Mouse (Mus musculus): ENCODE data around the gene Ppp1r13b. TPM values are rescaled to one million over a fixed set of nuclear protein-coding genes. Genes with fewer than 3 reads are reported as not detected.

The Ppp1r13b gene
- polyA plus RNA-seq, 1 experiment from 2014 or later = 22.9 TPM

- H3K27ac ChIP-seq = peak overlapping the region; percentile 97
- WGBS = 22% methylated on average over 24 of the region's 24 CpGs
- H3K4me1 ChIP-seq = peaks cover 45% of the 10 kb centered on the region
- H3K4me3 ChIP-seq (replicated peaks) = no peak overlapping the region
- ATAC-seq (ENCODE audit: insufficient read depth, low FRiP score, low read depth) = peak; percentile 88
- H3K27me3 ChIP-seq (replicated peaks) = no peaks in the 10 kb centered on the region
- H3K36me3 ChIP-seq = no peaks in the 10 kb centered on the region
- H3K9ac ChIP-seq = no peak overlapping the region
- H3K9me3 ChIP-seq = no peaks in the 10 kb centered on the region
- H3K4me2 ChIP-seq = peak overlapping the region; percentile 42
These were observed 29.0 kb upstream of the Ppp1r13b start for GRCm38 (mm10) chr12:111936706-111937550.

DNA sequence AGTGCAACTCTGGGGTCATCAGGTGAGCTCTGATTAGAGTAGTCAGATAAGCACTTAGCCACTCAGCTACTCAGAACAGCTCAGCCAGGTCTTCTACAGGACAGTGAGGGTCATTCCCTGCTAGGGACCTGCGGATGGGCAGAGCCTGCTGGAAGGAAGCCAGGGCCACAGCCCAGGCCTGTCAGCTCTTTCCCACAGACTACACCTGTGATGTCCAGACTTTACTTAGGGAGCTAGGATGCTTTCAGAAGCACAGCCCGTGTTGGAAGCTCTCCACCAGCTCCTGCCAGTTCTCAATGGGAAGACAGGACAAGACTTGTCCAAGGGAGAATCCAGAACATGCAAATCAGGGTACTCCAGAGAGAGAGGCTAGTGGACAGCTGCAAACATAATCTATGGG is 26.1 kb upstream of the Ppp1r13b start:
- ATAC-seq (ENCODE audit: insufficient read depth, low FRiP score, low read depth) = no peak
- Histone ChIP-seq H3K27me3 (replicated peaks) (no peaks in the 10 kb centered on the region), H3K4me1 (peaks cover 42% of the 10 kb centered on the region), H3K4me2 (peak overlapping the region; percentile 12; the same call in 1 of the 2 replicates), H3K27ac (peak overlapping the region; percentile 46; the same call in 1 of the 2 replicates), H3K4me3 (replicated peaks) (no peak overlapping the region), H3K36me3 (no peaks in the 10 kb centered on the region), H3K9ac (no peak overlapping the region), H3K9me3 (no peaks in the 10 kb centered on the region)
- 33% methylated on average over 2 of the region's 2 CpGs for WGBS

DNA sequence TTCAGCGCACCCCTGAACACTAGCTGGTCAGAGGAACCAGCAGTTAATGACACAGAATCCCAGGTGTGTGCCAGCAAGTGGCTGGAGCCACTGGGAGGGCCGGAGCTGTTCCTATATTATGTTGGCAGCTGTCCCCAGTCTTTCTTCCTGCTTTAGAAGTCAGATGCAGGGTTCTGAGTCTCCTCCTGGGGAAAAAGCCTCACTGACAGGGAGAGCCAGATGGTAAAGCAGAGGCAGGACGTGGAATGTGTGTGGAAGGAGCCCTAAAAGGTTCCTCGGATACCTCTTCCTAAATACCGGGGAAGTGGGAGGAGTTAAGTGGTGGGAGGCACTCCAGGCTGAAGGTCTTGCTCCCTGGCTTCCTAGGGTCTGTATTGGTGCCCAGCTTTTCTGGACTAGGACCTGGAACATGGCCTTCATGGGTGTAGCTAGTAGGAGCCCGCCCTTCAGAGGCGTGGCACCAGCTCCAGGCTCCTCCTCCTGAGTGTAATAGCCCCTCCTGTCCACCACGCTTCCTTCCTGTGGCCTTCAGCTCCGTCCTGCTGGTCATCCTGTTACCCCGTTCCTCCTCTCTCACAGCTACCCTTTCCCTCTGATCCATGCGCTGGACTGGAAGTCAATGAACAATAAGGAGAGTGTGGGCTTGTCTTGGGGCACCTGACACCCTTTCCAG is 25.3 kb upstream of the Ppp1r13b start:
- 46% methylated on average over 11 of the region's 11 CpGs for WGBS
- ATAC-seq (ENCODE audit: insufficient read depth, low FRiP score, low read depth) = peak; percentile 52

GRCm38 (mm10) chr12:111932513-111932912 is 24.6 kb upstream of the Ppp1r13b start:
- Histone ChIP-seq H3K9me3 (no peaks in the 10 kb centered on the region), H3K36me3 (no peaks in the 10 kb centered on the region), H3K27me3 (replicated peaks) (no peaks in the 10 kb centered on the region), H3K9ac (no peak overlapping the region), H3K4me3 (replicated peaks) (no peak overlapping the region), H3K4me1 (peaks cover 29% of the 10 kb centered on the region), H3K27ac (peak overlapping the region; percentile 46), H3K4me2 (no peak overlapping the region)
- WGBS = 63% methylated on average over 3 of the region's 3 CpGs
- no peak for ATAC-seq (ENCODE audit: insufficient read depth, low FRiP score, low read depth)

More for the DNA sequence above, 25.3 kb upstream of the Ppp1r13b start:
- H3K27ac ChIP-seq = peak overlapping the region; percentile 46
- peak overlapping the region; percentile 12; the same call in 1 of the 2 replicates for H3K4me2 ChIP-seq
- no peaks in the 10 kb centered on the region for H3K36me3 ChIP-seq
- H3K9ac ChIP-seq = no peak overlapping the region
- H3K27me3 ChIP-seq (replicated peaks) = no peaks in the 10 kb centered on the region
- H3K4me3 ChIP-seq (replicated peaks) = no peak overlapping the region
- H3K4me1 ChIP-seq = peaks cover 34% of the 10 kb centered on the region
- H3K9me3 ChIP-seq = no peaks in the 10 kb centered on the region

DNA sequence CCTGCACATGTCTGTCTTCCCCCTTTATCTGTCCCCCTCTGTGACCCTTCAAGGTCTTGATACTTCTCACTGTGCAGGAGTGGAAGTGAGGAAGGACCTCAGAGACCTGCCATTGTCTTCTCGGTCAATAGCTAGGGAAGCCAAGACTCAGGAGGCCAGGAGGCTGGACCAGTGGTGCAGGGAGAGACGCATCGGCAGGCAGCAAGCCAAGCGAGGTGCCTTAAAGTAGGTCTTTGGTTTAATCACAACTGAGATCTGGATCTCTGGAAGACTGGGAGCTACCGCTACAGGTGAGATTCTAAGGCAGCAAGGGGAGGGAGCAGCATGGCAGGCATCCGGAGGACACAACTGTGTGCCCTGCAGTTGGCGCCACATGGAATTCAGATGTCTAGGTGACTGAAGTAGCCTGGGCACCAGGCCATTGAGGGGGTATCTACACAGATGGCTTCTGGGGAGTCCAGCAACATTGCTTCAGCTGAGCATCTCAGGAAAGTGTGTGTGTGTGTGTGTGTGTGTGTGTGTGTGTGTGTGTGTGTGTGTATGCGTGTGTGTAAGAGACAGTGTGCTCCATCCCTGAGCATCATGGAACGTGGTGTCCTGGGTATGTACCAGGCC is 23.6 kb upstream of the Ppp1r13b start:
- Histone ChIP-seq H3K4me3 (replicated peaks) (no peak overlapping the region), H3K36me3 (no peaks in the 10 kb centered on the region), H3K4me1 (peaks cover 19% of the 10 kb centered on the region), H3K9me3 (no peaks in the 10 kb centered on the region), H3K27me3 (replicated peaks) (no peaks in the 10 kb centered on the region), H3K27ac (no peak overlapping the region), H3K4me2 (no peak overlapping the region), H3K9ac (no peak overlapping the region)
- no peak for ATAC-seq (ENCODE audit: insufficient read depth, low FRiP score, low read depth)
- 87% methylated on average over 9 of the region's 9 CpGs for WGBS

GRCm38 (mm10) chr12:111928411-111928966 is 20.6 kb upstream of the Ppp1r13b start:
- no peaks in the 10 kb centered on the region for H3K27me3 ChIP-seq (replicated peaks)
- H3K27ac ChIP-seq = no peak overlapping the region
- no peak for ATAC-seq (ENCODE audit: insufficient read depth, low FRiP score, low read depth)
- no peak overlapping the region for H3K4me3 ChIP-seq (replicated peaks)
- H3K36me3 ChIP-seq = no peaks in the 10 kb centered on the region
- no peak overlapping the region for H3K9ac ChIP-seq
- no peak overlapping the region for H3K4me2 ChIP-seq
- WGBS = 76% methylated on average over 18 of the region's 18 CpGs
- H3K9me3 ChIP-seq = no peaks in the 10 kb centered on the region
- H3K4me1 ChIP-seq = peaks cover 12% of the 10 kb centered on the region

DNA sequence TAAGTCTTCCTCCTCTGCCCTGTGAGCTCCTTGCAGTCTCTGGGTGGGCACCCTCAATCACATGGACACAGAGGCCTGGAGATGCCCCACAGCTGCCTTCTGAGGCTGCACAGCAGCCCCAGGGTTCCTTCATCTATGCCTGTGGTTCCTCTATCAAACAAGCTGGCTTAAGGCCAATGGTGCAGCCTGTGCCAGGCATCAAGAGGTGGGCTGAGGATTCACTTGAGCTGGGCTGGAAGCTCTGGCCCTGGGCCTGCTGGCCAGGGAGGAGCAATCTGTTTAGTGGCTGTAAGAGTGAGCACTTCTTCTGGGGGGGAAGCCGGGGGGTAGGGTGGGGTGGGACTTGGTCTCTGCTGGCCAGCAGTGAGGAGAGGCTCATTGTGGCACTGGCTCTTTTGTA is 19.4 kb upstream of the Ppp1r13b start:
- Histone ChIP-seq H3K27me3 (replicated peaks) (no peaks in the 10 kb centered on the region), H3K9me3 (no peaks in the 10 kb centered on the region), H3K36me3 (no peaks in the 10 kb centered on the region), H3K9ac (no peak overlapping the region), H3K27ac (peak overlapping the region; percentile 0; the same call in 1 of the 2 replicates), H3K4me3 (replicated peaks) (no peak overlapping the region), H3K4me1 (peaks cover 2% of the 10 kb centered on the region), H3K4me2 (no peak overlapping the region)
- ATAC-seq (ENCODE audit: insufficient read depth, low FRiP score, low read depth) = peak; percentile 24; the same call in 1 of the 2 replicates
- 44% methylated on average over 1 of the region's 1 CpGs for WGBS

DNA sequence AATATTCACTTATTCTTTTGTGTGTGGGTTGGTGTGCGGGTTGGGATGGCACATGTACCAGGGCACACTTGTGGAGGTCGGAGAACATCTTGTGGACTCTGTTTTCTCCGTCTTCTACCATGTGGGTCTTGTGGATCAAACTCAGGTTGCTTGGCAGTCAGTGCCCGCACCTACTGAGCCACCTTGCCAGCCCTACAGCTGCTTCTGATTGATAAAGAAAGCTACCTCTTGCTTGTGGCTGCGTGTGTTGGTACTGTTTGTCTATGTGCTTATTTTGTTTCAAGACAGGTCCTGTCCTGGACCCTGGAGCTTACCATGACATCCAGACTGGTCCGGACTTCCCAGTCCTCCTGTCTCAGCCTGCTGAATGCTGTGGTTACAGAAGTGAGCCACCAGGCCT is 15.2 kb upstream of the Ppp1r13b start:
- no peak overlapping the region for H3K4me2 ChIP-seq
- 87% methylated on average over 6 of the region's 6 CpGs for whole genome bisulfite sequencing
- no peak for ATAC-seq (ENCODE audit: insufficient read depth, low FRiP score, low read depth)
- H3K27ac ChIP-seq = no peak overlapping the region
- no peaks in the 10 kb centered on the region for H3K9me3 ChIP-seq
- no peak overlapping the region for H3K4me3 ChIP-seq (replicated peaks)
- no peak overlapping the region for H3K9ac ChIP-seq
- 0 out of 2 replicates have a peak, but pooled peaks cover 5% of the 10 kb centered on the region for H3K4me1 ChIP-seq
- H3K27me3 ChIP-seq (replicated peaks) = no peaks in the 10 kb centered on the region
- H3K36me3 ChIP-seq = no peaks in the 10 kb centered on the region

DNA sequence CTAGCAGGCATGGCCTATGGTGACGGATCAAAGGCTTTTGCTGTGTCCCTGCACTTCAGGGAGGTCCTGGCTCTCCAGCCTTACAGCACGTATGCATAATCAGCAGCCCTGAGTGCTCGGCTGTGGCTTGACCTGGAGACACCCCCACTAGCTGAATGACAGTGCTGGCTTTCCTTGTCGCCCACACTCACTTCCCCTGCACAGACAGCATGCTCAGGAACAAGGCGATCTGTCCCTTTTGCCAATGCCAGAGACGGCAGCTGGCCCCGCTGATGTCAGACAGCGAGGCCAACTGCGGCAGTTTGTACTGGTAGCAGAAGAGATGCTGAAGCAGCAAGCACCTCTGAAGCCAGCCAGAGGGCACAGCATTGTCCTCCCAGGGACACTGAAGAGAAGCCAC is 12.1 kb upstream of the Ppp1r13b start:
- Histone ChIP-seq H3K4me2 (no peak overlapping the region), H3K9ac (no peak overlapping the region), H3K4me3 (replicated peaks) (no peak overlapping the region), H3K27ac (no peak overlapping the region), H3K9me3 (no peaks in the 10 kb centered on the region), H3K4me1 (peaks cover 8% of the 10 kb centered on the region; the same call in 1 of the 2 replicates), H3K27me3 (replicated peaks) (no peaks in the 10 kb centered on the region), H3K36me3 (no peaks in the 10 kb centered on the region)
- WGBS = 44% methylated on average over 9 of the region's 9 CpGs
- no peak for ATAC-seq (ENCODE audit: insufficient read depth, low FRiP score, low read depth)

DNA sequence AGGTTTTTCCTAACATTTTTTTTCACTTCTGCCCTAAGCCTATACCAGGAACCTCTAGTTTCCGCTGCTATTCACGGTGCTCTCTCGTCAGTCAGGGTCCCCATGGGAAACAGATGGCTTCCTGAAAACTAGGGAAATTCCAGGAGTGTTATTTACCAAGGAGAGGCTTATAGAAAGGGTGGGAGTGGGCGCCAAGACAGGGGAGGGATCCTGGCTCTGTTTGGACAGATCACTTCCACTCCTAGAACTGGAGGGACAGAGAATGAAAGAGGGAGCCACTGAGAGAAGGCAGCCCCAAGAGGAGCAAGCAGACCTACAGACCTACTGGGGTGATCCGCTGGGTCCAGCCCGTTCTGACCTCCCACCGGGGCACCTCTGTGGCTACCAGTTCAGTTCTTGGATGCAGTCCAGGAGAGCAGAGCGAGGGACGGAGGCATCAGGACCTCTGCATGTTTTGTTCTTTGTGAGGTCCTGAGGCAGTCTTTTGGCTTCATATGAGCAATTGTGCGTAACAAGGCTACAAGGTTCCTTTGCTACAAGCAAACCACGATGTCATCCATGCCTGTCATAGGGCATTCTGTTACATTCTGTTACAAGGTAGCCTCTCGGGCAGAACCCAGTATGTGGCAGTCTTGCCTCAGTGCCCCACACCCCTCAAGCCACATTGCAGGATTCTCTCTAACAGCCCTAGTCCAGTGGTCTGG is 8.8 kb upstream of the Ppp1r13b start:
- no peak for ATAC-seq (ENCODE audit: insufficient read depth, low FRiP score, low read depth)

GRCm38 (mm10) chr12:111915781-111916180 is 7.9 kb upstream of the Ppp1r13b start:
- no peaks in the 10 kb centered on the region for H3K27me3 ChIP-seq (replicated peaks)
- 0 out of 2 replicates have a peak overlapping the region, but pooled peaks have one; percentile 11 for H3K27ac ChIP-seq
- H3K4me3 ChIP-seq (replicated peaks) = no peak overlapping the region
- no peak overlapping the region for H3K9ac ChIP-seq
- no peak for ATAC-seq (ENCODE audit: insufficient read depth, low FRiP score, low read depth)
- 89% methylated on average over 6 of the region's 6 CpGs for WGBS
- H3K36me3 ChIP-seq = no peaks in the 10 kb centered on the region
- no peaks in the 10 kb centered on the region for H3K9me3 ChIP-seq
- H3K4me2 ChIP-seq = no peak overlapping the region
- H3K4me1 ChIP-seq = peaks cover 13% of the 10 kb centered on the region; the same call in 1 of the 2 replicates

More for the DNA sequence above, 8.8 kb upstream of the Ppp1r13b start:
- peaks cover 8% of the 10 kb centered on the region; the same call in 1 of the 2 replicates for H3K4me1 ChIP-seq
- H3K27ac ChIP-seq = peak overlapping the region; percentile 67
- H3K4me3 ChIP-seq (replicated peaks) = no peak overlapping the region
- H3K27me3 ChIP-seq (replicated peaks) = no peaks in the 10 kb centered on the region
- no peak overlapping the region for H3K9ac ChIP-seq
- H3K36me3 ChIP-seq = no peaks in the 10 kb centered on the region
- 45% methylated on average over 12 of the region's 12 CpGs for WGBS
- H3K9me3 ChIP-seq = no peaks in the 10 kb centered on the region
- no peak overlapping the region for H3K4me2 ChIP-seq

All from stomach, embryonic 15.5 days (tissue).